Mouse (Mus musculus): ENCODE measurements at regions not wholly inside any gene's neighbourhood (a gene's known extent, or its start where the extent isn't known, plus 50 kb on each side); places are given as distances from the start of the nearest gene placed in this dataset.

DNA sequence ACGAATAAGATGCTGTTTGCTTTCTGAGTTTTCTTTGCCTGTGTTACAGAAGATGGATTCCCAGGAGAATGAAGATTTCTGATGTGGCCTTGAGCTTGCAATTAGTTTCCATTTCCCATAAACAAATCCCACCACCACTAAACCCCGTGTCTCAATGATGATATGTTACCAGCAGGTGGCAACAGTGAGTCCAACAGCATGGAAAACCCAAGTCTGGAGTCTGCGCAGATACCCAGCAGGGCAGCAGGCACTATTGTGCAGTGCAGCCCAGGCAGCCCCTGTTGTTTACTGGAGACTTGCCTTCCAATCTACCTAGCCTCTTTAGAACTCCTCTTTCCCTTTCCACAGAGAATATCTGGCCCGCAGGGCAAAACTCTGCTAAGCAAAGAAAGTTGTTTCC lies 62.7 kb downstream of the Bmp2 start:
- DNase-seq (ENCODE audit: low spot score), result peak; percentile 26

DNA sequence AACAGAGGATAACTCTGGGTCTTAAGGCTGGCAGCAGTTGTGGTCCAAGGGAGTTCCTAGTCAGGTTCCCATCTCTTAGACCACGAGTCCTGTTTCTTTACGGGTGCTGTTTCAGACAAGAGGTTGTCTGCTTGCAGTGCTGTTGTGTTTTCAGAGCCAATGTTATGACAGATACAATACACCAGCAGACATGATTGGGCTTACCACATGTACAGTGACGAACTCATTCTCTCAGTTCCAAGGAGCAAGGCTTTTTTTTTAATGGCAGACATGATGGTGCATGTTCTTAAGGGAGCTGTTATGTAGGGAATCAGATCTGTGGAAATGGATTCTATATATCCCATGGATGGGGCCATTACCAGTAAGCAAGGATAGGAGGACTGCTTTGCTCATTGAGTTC lies 63.3 kb downstream of the Bmp2 start:
- DNase-seq (ENCODE audit: low spot score), result no peak

DNA sequence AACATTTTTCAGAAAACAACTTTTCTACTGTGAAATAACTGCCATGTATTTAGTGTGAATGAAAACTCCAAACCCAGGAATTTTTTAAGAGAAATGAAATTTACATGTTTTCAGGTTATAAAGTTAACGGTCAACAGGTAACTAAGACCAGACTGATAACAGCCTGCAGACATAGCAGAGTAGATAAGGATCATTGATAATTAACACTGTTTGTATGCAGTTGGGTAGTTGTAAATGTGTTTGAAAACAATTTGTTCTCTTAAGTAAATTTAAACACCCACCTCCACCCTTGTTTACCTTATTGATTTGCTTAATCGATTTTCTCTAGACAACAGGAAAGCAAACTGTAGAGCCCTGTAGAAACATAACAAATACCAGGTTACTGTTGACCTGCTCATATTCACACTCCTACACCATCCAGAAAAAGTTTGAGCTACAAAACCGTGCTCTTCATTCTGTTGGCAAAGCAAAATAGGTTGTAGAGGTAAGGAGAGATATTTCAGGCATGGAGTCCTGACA lies 65.4 kb downstream of the Bmp2 start:
- no peak for DNase-seq (ENCODE audit: low spot score)

DNA sequence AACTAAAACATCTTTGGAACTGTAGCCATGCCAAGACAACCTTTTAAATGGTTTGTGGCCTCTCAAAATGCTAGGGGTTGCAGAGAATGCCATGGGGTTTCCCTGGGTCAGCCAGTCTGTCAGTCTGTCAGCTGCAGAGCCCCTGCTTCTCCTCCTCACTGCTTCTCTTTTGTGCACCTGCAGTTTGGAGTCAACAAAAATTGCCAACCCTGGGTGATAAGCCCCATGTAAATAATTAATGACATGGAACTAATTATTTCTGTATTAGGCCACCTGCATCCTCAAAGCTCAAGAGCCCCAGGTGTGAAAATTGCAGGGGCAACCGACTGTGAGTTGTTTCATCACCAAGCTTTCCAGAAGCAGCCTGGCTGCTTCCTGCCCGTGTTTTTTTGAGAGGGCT lies 70.6 kb downstream of the Bmp2 start:
- DNase-seq (ENCODE audit: low spot score), result no peak

DNA sequence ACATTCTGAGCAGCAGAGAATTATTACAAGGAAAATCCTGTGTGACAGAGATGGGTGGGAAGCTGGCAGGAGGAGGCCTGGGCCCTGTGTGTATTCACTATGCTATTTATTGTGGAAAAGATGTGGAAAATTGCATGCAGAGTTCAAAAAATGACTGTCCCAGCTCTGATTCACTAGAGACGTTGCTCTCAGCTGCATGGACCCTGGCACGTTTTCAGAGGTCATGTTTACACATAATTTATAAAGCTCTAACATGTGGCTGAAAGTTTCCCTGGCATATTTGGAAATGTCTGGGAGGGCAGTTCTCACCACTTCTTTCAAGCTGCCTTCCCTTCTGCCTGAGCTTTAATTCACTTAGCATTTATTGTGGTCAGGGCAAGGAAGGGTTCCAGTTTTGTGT lies 73.6 kb downstream of the Bmp2 start:
- DNase-seq (ENCODE audit: low spot score), result no peak

DNA sequence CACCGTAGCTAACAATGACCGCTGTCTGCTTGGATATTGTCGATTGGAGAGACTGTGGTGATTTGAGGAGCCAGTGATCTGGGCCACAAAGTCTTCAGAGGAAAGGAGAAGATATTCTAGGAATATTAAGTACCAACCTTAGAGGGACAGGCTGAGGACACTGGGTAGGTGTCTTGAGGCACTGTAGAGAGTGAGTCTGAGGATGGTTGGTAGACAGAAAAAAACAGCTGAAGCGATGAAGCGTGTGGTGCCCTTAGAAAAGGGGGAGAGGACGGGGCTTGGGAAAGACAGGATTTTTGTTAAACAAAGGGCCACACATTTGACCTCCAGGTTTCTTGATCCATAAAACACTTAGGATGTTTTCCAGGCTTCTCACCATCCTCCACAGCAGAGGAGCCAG lies 76.9 kb downstream of the Bmp2 start:
- no peak for DNase-seq (ENCODE audit: low spot score)

DNA sequence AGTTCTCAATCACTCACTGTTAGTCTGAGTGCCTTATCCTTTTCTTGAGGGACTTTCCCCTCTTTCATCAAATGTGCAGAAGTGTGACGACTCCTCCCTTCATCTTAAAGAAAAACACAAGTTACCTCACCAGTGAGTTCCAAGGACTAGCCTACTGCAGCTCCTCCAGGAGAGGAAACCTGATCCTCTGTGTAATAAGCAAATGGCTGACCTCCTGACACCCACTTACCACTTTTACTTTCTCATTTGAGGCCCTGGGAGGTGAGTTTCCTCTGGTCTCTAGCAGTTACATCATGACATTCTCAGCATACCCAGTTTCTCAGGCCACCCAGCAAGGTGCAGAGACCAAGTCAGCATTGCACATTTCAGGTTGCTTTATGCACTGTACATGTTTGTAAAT lies 83.5 kb downstream of the Bmp2 start:
- no peak for DNase-seq (ENCODE audit: low spot score)

DNA sequence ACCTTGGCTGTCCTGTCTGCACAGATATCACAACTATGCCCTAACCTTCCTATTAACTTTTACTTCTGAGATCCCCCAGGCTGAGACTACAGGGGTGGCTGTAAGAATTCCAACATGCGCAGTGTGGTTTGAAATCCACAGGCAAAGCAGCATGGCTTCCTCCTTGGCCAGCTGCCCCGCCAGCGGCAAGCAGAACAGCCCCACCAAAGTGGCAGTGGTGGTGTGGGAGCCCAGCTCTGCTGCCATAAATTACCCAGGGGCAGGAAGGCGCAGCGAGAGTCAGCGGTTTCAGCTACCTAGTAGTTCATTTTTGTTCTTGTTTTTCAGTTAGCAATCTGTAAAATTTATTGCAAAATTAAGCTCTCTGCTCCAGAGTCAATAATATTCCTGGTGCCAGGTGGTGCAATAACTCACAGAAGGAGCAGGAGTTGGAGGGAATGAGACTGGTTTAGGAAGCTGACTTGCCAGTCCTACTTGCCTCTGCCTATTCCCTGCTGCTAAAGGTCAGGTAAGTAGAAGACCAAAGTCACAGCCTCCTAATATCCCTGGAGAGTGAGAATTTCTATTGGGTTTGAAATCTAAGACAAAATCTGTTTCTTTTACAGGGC lies 98.0 kb downstream of the Bmp2 start:
- DNase-seq (ENCODE audit: low spot score), result no peak

DNA sequence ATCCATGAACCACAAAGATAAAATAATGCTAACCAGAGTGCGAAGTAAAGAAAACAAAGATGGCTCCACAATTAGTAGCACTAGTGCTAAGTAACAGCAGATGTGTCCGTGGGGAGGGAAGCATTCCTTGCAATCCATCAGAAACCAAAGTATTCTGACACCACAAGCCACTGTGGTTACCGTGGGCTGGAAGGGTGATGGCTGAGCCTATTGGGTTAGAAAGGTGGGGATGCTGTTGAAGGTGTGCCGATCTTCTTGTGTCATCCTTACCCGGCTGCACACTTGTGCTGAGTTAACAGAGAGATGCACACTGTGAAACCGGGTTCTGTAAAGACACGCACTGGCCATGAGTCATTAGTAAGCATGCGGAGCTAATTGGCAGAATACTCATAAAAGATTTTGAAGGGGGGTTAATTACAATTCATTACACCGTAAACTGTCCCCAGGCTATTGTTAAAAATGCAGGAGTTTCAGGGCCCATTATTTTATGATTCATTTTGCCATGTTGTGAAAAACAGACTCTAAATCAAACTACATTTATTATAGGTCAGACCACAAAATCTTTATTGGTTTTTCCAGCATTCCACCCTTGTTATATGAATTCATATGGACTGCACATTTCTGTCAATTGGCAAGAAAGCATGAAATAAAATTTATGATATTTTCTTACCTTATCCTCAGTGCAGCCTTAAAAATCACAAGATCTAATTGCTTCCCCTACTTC lies 114.5 kb downstream of the Bmp2 start:
- DNase-seq (ENCODE audit: low spot score), result no peak

DNA sequence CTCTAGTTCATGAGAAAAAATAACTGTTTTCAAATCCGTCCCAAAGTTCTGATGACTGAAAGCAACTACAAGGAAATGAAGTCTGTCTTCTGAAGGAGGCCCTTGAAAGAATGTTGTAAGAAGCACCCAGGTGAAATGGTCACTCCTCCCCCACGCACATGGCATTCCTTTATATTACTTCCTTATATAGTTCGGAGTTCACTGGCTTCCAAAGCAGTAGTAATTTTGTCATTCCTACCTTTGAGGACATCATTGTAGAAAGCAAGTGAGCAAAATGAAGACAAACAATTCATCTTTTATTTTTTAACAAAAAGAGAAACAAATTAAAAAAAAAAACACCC lies 115.1 kb downstream of the Bmp2 start:
- no peak for DNase-seq (ENCODE audit: low spot score)

DNA sequence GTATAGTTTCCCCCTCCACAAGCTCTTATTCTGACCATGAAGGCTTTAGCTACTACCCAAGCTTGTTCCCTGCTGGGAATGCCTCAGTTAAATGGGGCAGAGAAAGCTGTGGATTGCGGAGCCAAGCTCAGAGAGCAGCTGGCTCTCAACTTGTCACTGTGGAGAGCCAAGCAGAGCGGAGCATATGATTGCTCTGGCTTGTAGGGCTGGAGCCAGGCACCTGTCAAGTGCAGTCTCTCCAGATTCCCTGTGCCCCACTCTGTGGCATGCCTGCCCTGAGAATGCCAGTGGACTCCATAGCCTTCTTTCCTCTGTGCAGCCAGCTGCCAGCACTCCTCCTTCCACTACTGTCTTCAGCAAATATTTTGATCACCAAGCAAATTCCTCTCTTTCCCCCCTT lies 117.9 kb downstream of the Bmp2 start:
- DNase-seq (ENCODE audit: low spot score), result no peak

DNA sequence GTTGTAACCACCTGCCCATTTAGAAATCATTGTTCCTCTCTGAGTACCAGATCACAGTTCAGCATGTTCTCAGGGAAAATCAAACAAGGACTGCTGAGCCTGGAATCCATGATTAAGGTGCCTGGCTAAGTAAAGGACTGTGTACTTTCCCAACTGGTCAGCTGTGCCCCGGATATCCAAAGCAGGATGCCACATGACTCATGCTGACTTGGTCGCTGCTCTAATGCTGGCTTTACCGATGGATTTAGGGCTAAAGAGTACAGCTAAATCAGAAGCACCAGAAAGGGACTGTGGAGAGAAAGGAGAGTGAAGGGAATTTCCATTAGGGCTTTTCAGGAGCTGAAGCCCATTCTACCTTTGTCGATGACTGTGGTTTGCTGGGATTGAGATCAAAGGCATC lies 119.6 kb downstream of the Bmp2 start:
- no peak for DNase-seq (ENCODE audit: low spot score)

DNA sequence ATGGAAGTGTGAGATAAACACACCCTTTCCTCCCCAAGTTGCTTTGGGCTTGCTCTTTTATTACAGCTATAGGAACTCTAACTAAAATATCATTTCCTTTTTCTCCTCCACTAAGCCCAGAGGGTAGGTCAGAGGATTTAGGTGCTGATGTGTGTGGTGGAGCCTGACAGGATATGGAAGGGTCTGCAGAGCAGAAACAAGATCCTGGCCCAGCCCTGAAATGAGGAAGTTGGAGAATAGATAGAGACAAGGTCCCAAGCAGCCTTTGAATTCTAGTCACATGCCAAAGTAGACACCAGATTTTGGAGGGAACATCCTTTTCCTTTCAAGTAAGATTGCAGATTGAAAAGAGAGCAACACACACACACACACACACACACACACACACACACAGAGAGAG lies 132.4 kb downstream of the Bmp2 start:
- no peak for DNase-seq (ENCODE audit: low spot score)

DNA sequence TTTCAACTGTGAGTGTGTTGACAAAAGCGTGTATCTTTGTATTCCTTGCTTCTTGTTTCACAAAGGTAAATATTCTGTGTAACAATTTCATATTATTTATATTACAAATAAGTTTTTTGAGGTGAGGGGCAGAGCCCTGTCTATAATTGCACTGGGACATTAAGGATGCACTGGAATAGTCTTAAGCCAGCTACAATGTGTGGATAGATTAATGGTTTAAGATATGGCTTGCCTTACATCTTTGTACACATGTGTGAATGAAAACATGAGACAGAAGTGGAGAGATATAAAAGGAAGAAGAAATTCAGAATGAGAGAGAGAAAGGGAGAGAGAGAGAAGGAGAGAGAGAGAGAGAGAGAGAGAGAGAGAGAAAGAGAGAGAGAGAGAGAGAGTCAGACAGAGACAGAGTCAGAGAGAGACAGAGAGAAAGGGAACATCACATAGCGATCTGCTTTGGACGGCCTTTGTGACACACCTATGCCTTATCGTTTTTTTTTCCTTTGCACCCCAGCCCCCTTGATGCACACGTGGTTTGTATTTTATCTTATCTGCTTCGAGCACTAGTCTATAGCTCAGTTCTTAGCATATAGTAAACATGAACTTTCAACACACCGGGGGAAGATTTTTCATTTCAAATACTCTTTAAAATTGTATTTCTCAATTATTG lies 136.3 kb downstream of the Bmp2 start:
- peak; percentile 51 for DNase-seq (ENCODE audit: low spot score)

DNA sequence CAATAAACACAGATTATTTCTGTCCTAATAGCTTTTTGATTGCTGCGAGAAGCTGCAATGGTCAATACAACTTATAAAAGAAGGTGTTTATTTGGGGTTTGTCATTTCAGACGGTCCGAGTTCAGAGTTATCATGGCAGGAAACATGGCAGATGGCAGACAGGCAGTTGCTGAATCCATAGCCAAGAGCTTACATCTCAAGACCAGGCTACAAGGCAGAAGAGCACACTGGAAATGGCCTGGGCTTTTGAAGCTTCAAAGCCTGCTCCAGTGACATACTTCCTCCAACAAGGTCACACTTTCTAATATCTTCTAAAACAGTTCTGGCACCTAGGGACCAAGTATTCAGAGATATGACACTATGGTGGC lies 136.8 kb downstream of the Bmp2 start:
- no peak for DNase-seq (ENCODE audit: low spot score)

DNA sequence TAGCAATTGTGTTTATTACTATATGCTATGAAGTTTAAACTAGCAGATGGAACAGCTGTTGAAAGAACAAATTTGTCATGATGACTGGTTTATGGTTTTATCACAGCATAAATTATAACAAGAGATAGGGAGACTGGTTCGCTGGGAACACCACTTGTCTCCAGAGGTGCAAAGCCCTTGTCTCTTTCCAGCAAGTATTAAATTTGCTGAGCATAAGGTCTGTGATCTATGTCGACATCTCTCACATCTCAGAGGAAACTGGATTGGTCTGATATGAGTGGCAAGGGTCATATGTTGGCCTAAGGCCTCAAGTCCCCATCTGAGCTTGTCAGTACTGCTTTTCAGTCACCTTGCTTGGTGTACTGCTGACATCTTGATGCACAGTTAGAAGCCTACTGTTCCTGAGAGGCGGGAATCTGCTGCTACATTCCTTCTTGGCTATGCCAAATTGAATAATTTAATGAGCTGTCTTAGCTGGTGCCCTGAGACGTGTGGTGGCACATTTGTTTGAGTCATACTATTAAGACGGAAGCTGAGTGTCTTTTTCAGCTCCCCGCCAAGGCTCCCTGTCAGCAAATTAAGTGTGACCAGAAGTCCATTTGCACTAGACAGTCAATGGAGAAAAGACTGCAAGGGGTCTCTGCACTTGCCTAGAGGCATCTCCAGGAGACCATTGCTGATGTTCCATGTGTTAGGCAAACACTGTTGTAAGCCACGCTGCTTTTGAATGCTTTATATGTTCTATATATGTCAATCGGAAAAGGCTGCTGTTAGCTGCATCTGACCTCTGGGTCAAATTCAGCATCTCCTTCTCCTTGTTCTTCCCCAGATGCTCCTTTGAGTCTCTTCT lies 157.0 kb downstream of the Bmp2 start:
- no peak for DNase-seq (ENCODE audit: low spot score)

DNA sequence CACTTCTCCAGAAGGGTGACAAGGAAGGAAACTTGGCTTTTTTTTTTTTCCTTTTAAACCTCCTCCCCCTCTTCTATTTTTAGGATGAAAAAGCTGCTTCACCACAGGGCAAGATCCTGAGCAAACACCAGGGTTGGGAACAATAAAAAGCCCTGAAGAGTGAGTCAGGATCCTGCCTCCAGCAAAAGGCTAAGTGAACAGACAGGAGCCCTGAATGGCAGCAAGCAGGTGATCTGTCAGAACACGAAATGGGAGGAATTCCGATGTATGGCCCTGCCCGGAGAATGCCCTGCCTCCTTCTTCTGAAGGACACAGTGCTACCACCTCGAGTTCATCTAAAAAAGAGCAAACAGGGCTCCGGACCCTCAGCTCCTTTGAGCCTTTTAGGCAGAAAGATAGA lies 164.3 kb downstream of the Bmp2 start:
- DNase-seq (ENCODE audit: low spot score), result no peak

DNA sequence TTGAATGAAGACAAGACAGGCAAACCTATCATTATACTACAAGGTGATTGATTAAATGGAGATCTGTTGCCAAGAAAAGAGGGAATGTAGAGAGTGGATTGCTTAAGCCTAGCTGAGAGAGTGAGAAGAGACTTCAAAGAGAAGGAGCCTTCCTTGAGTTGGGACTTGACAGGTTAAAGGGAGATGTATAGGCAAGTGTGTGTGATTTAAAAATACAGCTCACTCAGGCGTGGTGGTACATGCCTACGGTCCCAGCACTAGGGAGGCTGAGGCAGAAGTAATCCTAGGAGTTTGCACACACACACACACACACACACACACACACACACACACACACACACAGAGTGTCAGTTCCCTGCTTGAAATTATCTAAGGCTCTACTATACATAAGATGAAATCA lies 165.1 kb downstream of the Bmp2 start:
- DNase-seq (ENCODE audit: low spot score), result no peak

DNA sequence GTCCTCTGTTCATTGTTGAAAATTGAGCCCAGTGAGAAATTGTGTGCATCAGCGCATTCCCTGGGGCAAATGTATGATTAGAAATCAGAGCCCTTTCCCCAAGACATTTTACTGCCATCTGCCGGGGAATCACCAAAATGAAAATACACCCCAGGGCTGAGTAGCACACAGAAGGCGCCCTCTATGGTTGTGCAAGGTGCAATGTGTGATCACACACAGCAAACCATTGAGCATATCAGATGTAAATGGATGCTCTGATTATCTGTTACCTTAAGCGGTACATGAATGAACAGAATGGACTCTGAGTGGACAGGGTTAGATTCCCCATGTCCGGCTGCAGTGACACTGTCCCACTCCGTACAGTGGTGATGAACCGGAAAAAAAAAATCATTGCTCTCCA lies 172.4 kb downstream of the Bmp2 start:
- DNase-seq (ENCODE audit: low spot score), result no peak

DNA sequence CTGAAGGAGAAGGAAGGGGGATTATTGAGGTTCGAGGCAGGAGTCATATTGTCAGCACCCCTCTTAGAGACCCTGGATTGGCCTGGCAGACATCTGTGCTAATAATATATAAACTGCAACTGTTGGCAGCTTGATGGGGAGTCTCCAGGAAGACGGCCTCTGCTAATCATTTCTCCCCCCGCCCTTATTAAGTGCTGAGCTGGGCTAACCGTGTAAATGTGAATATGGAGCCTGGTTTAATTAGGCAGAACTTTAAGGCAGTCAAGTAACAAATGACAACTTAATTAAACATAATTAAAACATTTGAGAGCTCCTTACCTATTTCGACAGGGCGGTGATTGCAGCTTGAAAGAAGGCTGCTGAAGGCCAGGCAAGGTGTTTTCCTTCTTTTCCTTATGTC lies 172.8 kb downstream of the Bmp2 start:
- no peak for DNase-seq (ENCODE audit: low spot score)

DNA sequence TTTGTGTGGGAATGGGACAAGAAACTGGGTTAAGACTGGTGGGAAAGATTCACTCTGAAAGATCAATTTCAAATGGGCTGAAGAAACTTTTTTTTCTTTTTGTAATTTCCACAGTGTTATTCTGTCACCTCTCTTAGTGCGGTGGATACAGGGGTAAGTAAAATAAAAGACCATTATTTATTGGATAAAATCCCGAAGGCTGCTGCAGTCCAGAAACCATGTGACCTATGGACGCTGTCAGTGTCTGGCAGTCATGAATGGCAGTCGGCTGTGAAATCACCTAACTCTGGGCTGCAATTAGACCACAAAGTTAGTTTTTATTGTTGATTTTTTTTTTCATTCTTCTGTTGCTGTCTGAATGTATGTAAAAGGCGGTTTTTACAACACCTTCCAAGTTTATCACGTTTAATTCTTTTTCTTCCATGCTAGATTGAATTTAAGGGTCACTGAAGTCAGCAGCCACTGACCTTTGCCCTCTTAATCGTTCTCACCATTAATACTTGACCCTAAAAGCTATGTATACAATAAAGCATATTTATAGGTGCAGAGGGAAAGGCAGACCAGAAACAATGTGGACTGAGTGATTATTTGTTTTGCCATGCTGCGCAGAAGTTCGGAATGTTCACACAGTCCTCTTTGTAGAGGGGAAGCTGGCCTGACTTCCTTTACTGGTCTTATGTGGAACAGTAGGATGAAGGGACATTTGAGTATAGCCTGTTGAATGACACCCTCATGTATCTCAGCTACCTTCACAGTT lies 182.7 kb downstream of the Bmp2 start:
- DNase-seq (ENCODE audit: low spot score), result no peak

DNA sequence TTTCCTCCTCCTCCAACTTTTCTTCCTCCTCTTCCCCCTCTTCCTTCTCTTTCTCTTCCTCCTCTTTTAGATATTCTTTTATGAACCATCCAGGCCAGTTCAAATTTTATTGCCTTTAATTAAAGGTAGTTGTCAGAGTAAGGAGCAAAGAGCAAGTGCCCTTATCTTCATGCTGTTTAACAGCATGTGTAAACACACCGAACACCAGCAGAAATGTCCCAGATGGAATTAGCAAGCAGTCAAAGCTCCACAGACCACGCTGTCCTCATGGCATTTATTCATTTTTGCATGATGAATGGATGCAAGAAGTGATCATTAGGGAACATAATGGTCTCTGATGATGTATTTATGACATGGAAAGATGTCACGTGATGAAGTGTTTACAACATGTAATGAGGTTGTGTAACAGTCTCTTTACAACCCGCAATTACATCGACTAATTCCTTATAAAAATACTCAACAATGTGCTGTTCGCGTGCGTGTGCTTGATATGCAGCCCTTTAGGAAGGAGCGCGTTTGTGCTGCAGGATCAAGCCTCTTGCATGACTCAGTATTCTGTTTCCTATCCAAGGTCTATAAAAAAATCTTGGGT lies 187.0 kb downstream of the Bmp2 start:
- DNase-seq (ENCODE audit: low spot score), result no peak

Measured in c-Kit-positive CD71-positive TER-119-positive erythroid progenitor cells, embryonic 14.5 days (primary cell).